Mouse (Mus musculus): Measurements from ENCODE around the gene Sorl1.

GRCm38 (mm10) chr9:41993821-41994220, 130.3 kb downstream of the Sorl1 start:
- no peak for TF ChIP-seq POLR2A (IDR thresholded peaks at IDR 0.05; ENCODE audit: extremely low read depth, insufficient read depth, low read length)
- TF ChIP-seq CTCF (IDR thresholded peaks at IDR 0.05; ENCODE audit: extremely low read depth, insufficient read depth, low read length): no peak
